Mouse (Mus musculus) B cell, adult 62 days (primary cell): Measurements from ENCODE around the gene Rev3l. TPM values are rescaled to one million over a fixed set of nuclear protein-coding genes. Genes with fewer than 3 reads are reported as not detected.

Source experiments
- total RNA-seq: library from RNA; stranded (reverse); gene quantifications from 4 replicates; pipeline ENCODE4 v1.2.4, GENCODE M21; 2023

Rev3l gene
- total RNA-seq: 39.0 to 53.3 TPM (median 45.0 TPM) in 4 replicates

GRCm38 (mm10) chr10:39731736-39732265, at the start of gene Rev3l:
Gene Rev3l (plus strand): TSS chr10:39732118.

GRCm38 (mm10) chr10:39898874-39899371, 167.0 kb downstream of the Rev3l start, which contains the start of gene Mfsd4b4:
Gene Mfsd4b4 (minus strand): TSS chr10:39899238.

Other genes starting within 250 kb of the Rev3l start
- gene Traf3ip2, start 119.2 kb upstream of the Rev3l start, total RNA-seq: 99.9 to 131 TPM (median 104 TPM) in 4 replicates
- 3.0 to 3.7 TPM (median 3.4 TPM) in 4 replicates for gene Mfsd4b4, start 167.1 kb downstream of the Rev3l start, total RNA-seq
- gene Mfsd4b2, start 194.8 kb downstream of the Rev3l start, total RNA-seq: 0.33 TPM in 1 of 4 replicates, not detected in the others
- not detected in 4 replicates for gene Mfsd4b3, start 228.0 kb downstream of the Rev3l start, total RNA-seq